Mouse (Mus musculus) G1E (cell line): ENCODE results near the gene Paip2b. TPM values are rescaled to one million over a fixed set of nuclear protein-coding genes. Genes with fewer than 3 reads are reported as not detected.

Experiments used
- ATAC-seq: 2 replicates; pipeline ENCODE4 v1.8.0; 2016; ENCODE audit warnings: mild to moderate bottlenecking; ENCODE audit not compliant: insufficient number of reproducible peaks, poor library complexity, low FRiP score, severe bottlenecking; ENCODE audit errors: extremely low read depth
- DNase-seq: peaks from one replicate; pipeline ENCODE4 v3.0.0; 2012; ENCODE audit warnings: low spot score
- H3K27me3 ChIP-seq: 2 replicates; pipeline ENCODE4 v1.6.1; 2012; ENCODE audit warnings: mild to moderate bottlenecking, low read length, inconsistent platforms; ENCODE audit not compliant: insufficient read depth
- H3K36me3 ChIP-seq: replicated peaks from 2 replicates; pipeline ENCODE3; 2012; ENCODE audit warnings: mild to moderate bottlenecking, inconsistent platforms
- H3K4me1 ChIP-seq: 2 replicates; pipeline ENCODE4 v1.6.1; 2012; ENCODE audit warnings: low read depth, low read length, inconsistent platforms, mixed read lengths; ENCODE audit not compliant: insufficient read depth
- H3K4me3 ChIP-seq: 2 replicates; pipeline ENCODE4 v1.5.1; 2012; ENCODE audit warnings: low read depth, mild to moderate bottlenecking, inconsistent platforms, low read length, moderate library complexity, mixed read lengths
- H3K9me3 ChIP-seq: replicated peaks from 2 replicates; pipeline ENCODE4 v1.6.1; 2012; ENCODE audit warnings: inconsistent platforms
- CTCF ChIP-seq: IDR thresholded peaks from 2 replicates; pipeline ENCODE4 v1.5.1; 2012; ENCODE audit warnings: low read depth, low read length, inconsistent platforms, mixed read lengths
- GATA1 ChIP-seq: IDR thresholded peaks from 2 replicates; pipeline ENCODE4 v1.6.1; 2012; ENCODE audit warnings: borderline replicate concordance, low read length, inconsistent platforms, mixed read lengths
- GATA2 ChIP-seq: IDR thresholded peaks from 2 replicates; pipeline ENCODE4 v1.6.1; 2012; ENCODE audit warnings: low read depth, low read length, inconsistent platforms, borderline replicate concordance
- POLR2AphosphoS5 ChIP-seq: IDR thresholded peaks from 2 replicates; pipeline ENCODE4 v1.6.1; 2012; ENCODE audit warnings: low read depth, low read length, inconsistent platforms; ENCODE audit not compliant: insufficient replicate concordance
- TAL1 ChIP-seq: conservative IDR thresholded peaks from 2 replicates; pipeline ENCODE4 v1.6.1; 2012; ENCODE audit warnings: low read depth, low read length, inconsistent platforms, mixed read lengths
- polyA plus RNA-seq: library from polyadenylated mRNA; stranded (reverse); fragments of >175 nt; gene quantifications from 2 replicates; pipeline ENCODE4 v1.2.3, GENCODE M21; 2012
- total RNA-seq, 2 experiments: library from RNA; stranded (forward) in 1 of 2; stranded (reverse) in 1 of 2; fragments of 200-1000 nt in 1 of 2; fragments of >200 nt in 1 of 2; fragmentation: Nextera tagmentation in 1 of 2; gene quantifications; 2 replicates each; pipeline ENCODE4 v1.2.3; 2014 to 2017

The Paip2b gene
- total RNA-seq (2014; fragmentation: Nextera tagmentation) = 7.6 and 8.4 TPM in 2 replicates
- total RNA-seq (2017) = 10.3 and 12.0 TPM in 2 replicates
- 9.3 and 10.5 TPM in 2 replicates for polyA plus RNA-seq

GRCm38 (mm10) chr6:83831606-83832123 is at the start of gene Paip2b:
TSS of gene Paip2b (minus strand) at chr6:83831741.
- ATAC-seq (peak; percentile 97), DNase-seq (peak; percentile 79)
- Histone ChIP-seq H3K27me3 (peaks cover 7% of the 10 kb centered on the region; the same call in 1 of the 2 replicates), H3K4me3 (peak within 1 kb of the TSS; percentile 72), H3K4me1 (peaks cover 13% of the 10 kb centered on the region), H3K36me3 (peaks cover 2% of the 10 kb centered on the region), H3K9me3 (no peaks in the 10 kb centered on the region; the same call in 1 of the 2 replicates)
- no peak for TF ChIP-seq POLR2AphosphoS5
- TF ChIP-seq GATA2 = no peak
- TF ChIP-seq CTCF = no peak

GRCm38 (mm10) chr6:83879815-83880214 is 48.3 kb upstream of the Paip2b start:
- peak; percentile 4 for DNase-seq
- ATAC-seq = no peak
- H3K4me3 ChIP-seq = no peak overlapping the region
- no peaks in the 10 kb centered on the region for H3K4me1 ChIP-seq
- H3K9me3 ChIP-seq = no peaks in the 10 kb centered on the region
- no peak for TF ChIP-seq TAL1
- TF ChIP-seq POLR2AphosphoS5 = no peak
- no peak for TF ChIP-seq GATA1
- no peak for TF ChIP-seq CTCF
- TF ChIP-seq GATA2 = no peak
- peaks cover 6% of the 10 kb centered on the region; the same call in 1 of the 2 replicates for H3K27me3 ChIP-seq
- no peaks in the 10 kb centered on the region for H3K36me3 ChIP-seq

GRCm38 (mm10) chr6:83867598-83868585 is 36.4 kb upstream of the Paip2b start:
- Histone ChIP-seq H3K9me3 (no peaks in the 10 kb centered on the region), H3K4me1 (peaks cover 24% of the 10 kb centered on the region), H3K36me3 (no peaks in the 10 kb centered on the region), H3K4me3 (peak overlapping the region; percentile 72), H3K27me3 (peaks cover 11% of the 10 kb centered on the region)
- ATAC-seq = peak; percentile 42; the same call in 1 of the 2 replicates
- TF ChIP-seq TAL1 (no peak), GATA1 (no peak), CTCF (no peak), POLR2AphosphoS5 (no peak)
- peak; percentile 6 for DNase-seq

- H3K9me3 ChIP-seq = no peaks in the 10 kb centered on the region
- peaks cover 11% of the 10 kb centered on the region for H3K27me3 ChIP-seq
- peaks cover 24% of the 10 kb centered on the region for H3K4me1 ChIP-seq
- ATAC-seq = peak; percentile 85
- TF ChIP-seq GATA2 (no peak), POLR2AphosphoS5 (no peak), CTCF (no peak), TAL1 (no peak), GATA1 (no peak)
- DNase-seq = peak; percentile 73
- peak within 1 kb of the TSS; percentile 72 for H3K4me3 ChIP-seq
- H3K36me3 ChIP-seq = no peaks in the 10 kb centered on the region
These were observed 35.5 kb upstream of the Paip2b start, which contains the start of gene Zfp638 for GRCm38 (mm10) chr6:83866954-83867597. TSS of gene Zfp638 (plus strand) at chr6:83867109.

GRCm38 (mm10) chr6:83866423-83866822 is 34.9 kb upstream of the Paip2b start:
- Histone ChIP-seq H3K36me3 (no peaks in the 10 kb centered on the region), H3K4me1 (peaks cover 24% of the 10 kb centered on the region), H3K9me3 (no peaks in the 10 kb centered on the region), H3K4me3 (no peak overlapping the region), H3K27me3 (peaks cover 11% of the 10 kb centered on the region)
- no peak for TF ChIP-seq GATA2
- no peak for TF ChIP-seq TAL1
- TF ChIP-seq CTCF = no peak
- TF ChIP-seq POLR2AphosphoS5 = no peak
- TF ChIP-seq GATA1 = no peak
- no peak for ATAC-seq
- DNase-seq = no peak
